Mouse (Mus musculus) hindbrain, embryonic 11.5 days (tissue): Measurements from ENCODE around the gene Olfr1293-ps. TPM values are rescaled to one million over a fixed set of nuclear protein-coding genes. Genes with fewer than 3 reads are reported as not detected.

Experiments
- ATAC-seq: fragments of 200-750 bp; cut with Nextera tagmentation; 2 replicates; pipeline ENCODE4 v1.8.0; 2017; ENCODE audit warnings: mild to moderate bottlenecking, moderate TSS enrichment, moderate library complexity; ENCODE audit not compliant: low FRiP score
- DNase-seq: peaks from one replicate; pipeline ENCODE4 v3.0.0-alpha.2; 2015; ENCODE audit warnings: low spot score
- H3K27ac ChIP-seq: fragments of 300-500 bp; sonication (generic); 2 replicates; pipeline ENCODE4 v1.5.1; 2014; ENCODE audit warnings: mild to moderate bottlenecking, low read depth, low read length
- H3K27me3 ChIP-seq: fragments of 300-500 bp; sonication (generic); 2 replicates; pipeline ENCODE4 v1.6.1; 2014; ENCODE audit warnings: mild to moderate bottlenecking, low read length, moderate library complexity, mixed read lengths; ENCODE audit not compliant: control insufficient read depth, insufficient read depth
- H3K36me3 ChIP-seq: fragments of 300-500 bp; sonication (generic); 2 replicates; pipeline ENCODE4 v1.6.1; 2014; ENCODE audit warnings: mild to moderate bottlenecking, low read length, moderate library complexity, mixed read lengths; ENCODE audit not compliant: control insufficient read depth, insufficient read depth
- H3K4me1 ChIP-seq: fragments of 300-500 bp; sonication (generic); replicated peaks from 2 replicates; pipeline ENCODE4 v1.6.1; 2014; ENCODE audit warnings: low read length, mixed read lengths; ENCODE audit not compliant: control insufficient read depth, insufficient read depth
- H3K4me2 ChIP-seq: fragments of 300-500 bp; sonication (generic); replicated peaks from 2 replicates; pipeline ENCODE4 v1.6.1; 2014; ENCODE audit warnings: mild to moderate bottlenecking, low read depth, low read length
- H3K4me3 ChIP-seq: fragments of 300-500 bp; sonication (generic); 2 replicates; pipeline ENCODE4 v1.5.1; 2014; ENCODE audit warnings: low read depth, low read length
- H3K9ac ChIP-seq: fragments of 300-500 bp; sonication (generic); 2 replicates; pipeline ENCODE4 v1.6.1; 2014; ENCODE audit warnings: low read depth, low read length
- H3K9me3 ChIP-seq: fragments of 300-500 bp; sonication (generic); 2 replicates; pipeline ENCODE4 v1.6.1; 2016; ENCODE audit warnings: low read length; ENCODE audit not compliant: control insufficient read depth
- WGBS: fragments of 180-500 bp; shearing (Covaris S2); extraction: QIAGEN DNeasy Blood & Tissue Kit; methylation state at CpG from one replicate; pipeline ENCODE4 v1.1.7; 2014; 5-methylcytosine and 5-hydroxymethylcytosine counted together
- polyA plus RNA-seq: library from polyadenylated mRNA; unstranded; fragments of >200 nt; fragmentation: Nextera tagmentation; extraction: Ambion mirVana; gene quantifications from 2 replicates; pipeline ENCODE4 v1.2.1, GENCODE M21; 2014

Olfr1293-ps gene
- not detected in 2 replicates for polyA plus RNA-seq

GRCm38 (mm10) chr2:111524903-111525302 lies at the start of gene Olfr1293-ps:
Gene Olfr1293-ps (plus strand): TSS chr2:111525203.
- Histone ChIP-seq H3K27ac (no peak within 1 kb of the TSS), H3K4me3 (no peak within 1 kb of the TSS), H3K9ac (no peak within 1 kb of the TSS), H3K36me3 (no peaks in the 10 kb centered on the region), H3K27me3 (no peaks in the 10 kb centered on the region), H3K4me2 (no peak within 1 kb of the TSS), H3K9me3 (no peaks in the 10 kb centered on the region), H3K4me1 (no peaks in the 10 kb centered on the region)
- 90% methylated on average over 1 of the region's 1 CpGs for WGBS
- ATAC-seq (no peak), DNase-seq (no peak)

- H3K27me3 ChIP-seq, result no peaks in the 10 kb centered on the region
- WGBS, result 80% methylated on average over 1 of the region's 1 CpGs
- ATAC-seq, result no peak
Measured at GRCm38 (mm10) chr2:111480519-111480918, 44.5 kb upstream of the Olfr1293-ps start, which contains the start of gene Olfr1289. Gene Olfr1289 (plus strand): TSS chr2:111480819.

GRCm38 (mm10) chr2:111493729-111494128 lies 31.3 kb upstream of the Olfr1293-ps start, which contains the start of gene Olfr1290:
Gene Olfr1290 (minus strand): TSS chr2:111493829.
- ATAC-seq, result no peak
- Histone ChIP-seq H3K4me3 (no peak within 1 kb of the TSS), H3K36me3 (no peaks in the 10 kb centered on the region), H3K4me2 (no peak within 1 kb of the TSS), H3K4me1 (no peaks in the 10 kb centered on the region), H3K9me3 (no peaks in the 10 kb centered on the region), H3K27me3 (no peaks in the 10 kb centered on the region), H3K27ac (no peak within 1 kb of the TSS), H3K9ac (no peak within 1 kb of the TSS)
- 82% methylated on average over 5 of the region's 5 CpGs for WGBS
- no peak for DNase-seq

More at GRCm38 (mm10) chr2:111480519-111480918, 44.5 kb upstream of the Olfr1293-ps start, which contains the start of gene Olfr1289:
- Histone ChIP-seq H3K4me1 (no peaks in the 10 kb centered on the region), H3K9me3 (no peaks in the 10 kb centered on the region), H3K9ac (no peak within 1 kb of the TSS), H3K27ac (no peak within 1 kb of the TSS), H3K4me2 (no peak within 1 kb of the TSS), H3K4me3 (no peak within 1 kb of the TSS), H3K36me3 (no peaks in the 10 kb centered on the region)
- no peak for DNase-seq

- no peak within 1 kb of the TSS for H3K27ac ChIP-seq
- no peaks in the 10 kb centered on the region for H3K27me3 ChIP-seq
- ATAC-seq (no peak), DNase-seq (no peak)
- no peaks in the 10 kb centered on the region for H3K9me3 ChIP-seq
- H3K36me3 ChIP-seq, result no peaks in the 10 kb centered on the region
- no peaks in the 10 kb centered on the region for H3K4me1 ChIP-seq
- WGBS, result 93% methylated on average over 3 of the region's 3 CpGs
- H3K9ac ChIP-seq, result no peak within 1 kb of the TSS
- no peak within 1 kb of the TSS for H3K4me3 ChIP-seq
- H3K4me2 ChIP-seq, result no peak within 1 kb of the TSS
Measured at GRCm38 (mm10) chr2:111496880-111497279, 28.1 kb upstream of the Olfr1293-ps start, which contains the start of gene Olfr1291-ps1. Gene Olfr1291-ps1 (plus strand): TSS chr2:111497180.

- H3K4me2 ChIP-seq, result no peak overlapping the region
- H3K27ac ChIP-seq, result no peak overlapping the region
- H3K4me3 ChIP-seq, result no peak overlapping the region
- H3K9ac ChIP-seq, result no peak overlapping the region
- ATAC-seq, result no peak
- H3K9me3 ChIP-seq, result no peaks in the 10 kb centered on the region
- 96% methylated on average over 10 of the region's 10 CpGs for WGBS
- DNase-seq, result no peak
- no peaks in the 10 kb centered on the region for H3K4me1 ChIP-seq
- no peaks in the 10 kb centered on the region for H3K27me3 ChIP-seq
- no peaks in the 10 kb centered on the region for H3K36me3 ChIP-seq
Measured at GRCm38 (mm10) chr2:111517451-111517850, 7.6 kb upstream of the Olfr1293-ps start.

- Histone ChIP-seq H3K9ac (no peak within 1 kb of the TSS), H3K9me3 (no peaks in the 10 kb centered on the region), H3K27ac (no peak within 1 kb of the TSS), H3K4me2 (no peak within 1 kb of the TSS), H3K27me3 (no peaks in the 10 kb centered on the region), H3K4me1 (no peaks in the 10 kb centered on the region), H3K36me3 (no peaks in the 10 kb centered on the region), H3K4me3 (no peak within 1 kb of the TSS)
- no peak for DNase-seq
- WGBS, result 66% methylated on average over 1 of the region's 1 CpGs
- ATAC-seq, result no peak
Measured at GRCm38 (mm10) chr2:111540191-111540590, 15.2 kb downstream of the Olfr1293-ps start, which contains the start of gene Olfr1294. Gene Olfr1294 (minus strand): TSS chr2:111540291.

GRCm38 (mm10) chr2:111569581-111569980 lies 44.6 kb downstream of the Olfr1293-ps start, which contains the start of gene Olfr1295:
Gene Olfr1295 (minus strand): TSS chr2:111569681.
- Histone ChIP-seq H3K9ac (no peak within 1 kb of the TSS), H3K4me1 (no peaks in the 10 kb centered on the region), H3K27ac (no peak within 1 kb of the TSS), H3K9me3 (no peaks in the 10 kb centered on the region), H3K4me3 (no peak within 1 kb of the TSS), H3K36me3 (no peaks in the 10 kb centered on the region), H3K27me3 (no peaks in the 10 kb centered on the region), H3K4me2 (no peak within 1 kb of the TSS)
- ATAC-seq, result no peak
- no peak for DNase-seq

Other genes with a start within 250 kb of the Olfr1293-ps start
- gene Olfr1278, start 235.1 kb upstream of the Olfr1293-ps start, polyA plus RNA-seq, result not detected in 2 replicates
- not detected in 2 replicates for gene Olfr1279, start 224.6 kb upstream of the Olfr1293-ps start, polyA plus RNA-seq
- not detected in 2 replicates for gene Olfr1280, start 211.2 kb upstream of the Olfr1293-ps start, polyA plus RNA-seq
- gene Olfr1281, start 198.7 kb upstream of the Olfr1293-ps start, polyA plus RNA-seq, result not detected in 2 replicates
- gene Olfr1282, start 189.1 kb upstream of the Olfr1293-ps start, polyA plus RNA-seq, result not detected in 2 replicates
- gene Olfr1283, start 158.4 kb upstream of the Olfr1293-ps start, polyA plus RNA-seq, result not detected in 2 replicates
- not detected in 2 replicates for gene Olfr1284, start 149.7 kb upstream of the Olfr1293-ps start, polyA plus RNA-seq
- not detected in 2 replicates for gene Olfr1286, start 102.1 kb upstream of the Olfr1293-ps start, polyA plus RNA-seq
- gene Olfr1287, start 76.1 kb upstream of the Olfr1293-ps start, polyA plus RNA-seq, result not detected in 2 replicates
- not detected in 2 replicates for gene Olfr1288, start 51.1 kb upstream of the Olfr1293-ps start, polyA plus RNA-seq
- not detected in 2 replicates for gene Olfr1289, start 44.4 kb upstream of the Olfr1293-ps start, polyA plus RNA-seq
- 0.08 TPM in 1 of 2 replicates, not detected in the other for gene Olfr1290, start 31.4 kb upstream of the Olfr1293-ps start, polyA plus RNA-seq
- gene Olfr1291-ps1, start 28.0 kb upstream of the Olfr1293-ps start, polyA plus RNA-seq, result not detected in 2 replicates
- gene Olfr1294, start 15.1 kb downstream of the Olfr1293-ps start, polyA plus RNA-seq, result not detected in 2 replicates
- gene Olfr1295, start 44.5 kb downstream of the Olfr1293-ps start, polyA plus RNA-seq, result not detected in 2 replicates
- not detected in 2 replicates for gene Olfr1297, start 101.3 kb downstream of the Olfr1293-ps start, polyA plus RNA-seq
- gene Olfr1298, start 124.0 kb downstream of the Olfr1293-ps start, polyA plus RNA-seq, result not detected in 2 replicates
- gene Olfr1299, start 136.2 kb downstream of the Olfr1293-ps start, polyA plus RNA-seq, result not detected in 2 replicates
- not detected in 2 replicates for gene Olfr1301, start 225.8 kb downstream of the Olfr1293-ps start, polyA plus RNA-seq